Mouse (Mus musculus) spleen, postnatal 4 days (tissue): ENCODE measurements at regions not wholly inside any gene's neighbourhood (a gene's known extent, or its start where the extent isn't known, plus 50 kb on each side); places are given as distances from the start of the nearest gene placed in this dataset.

ENCODE experiments used
- DNase-seq, 2 experiments: peaks; one replicate each; pipeline ENCODE4 v3.0.0; 2022; ENCODE audit warnings: low spot score in 2 of 2

DNA sequence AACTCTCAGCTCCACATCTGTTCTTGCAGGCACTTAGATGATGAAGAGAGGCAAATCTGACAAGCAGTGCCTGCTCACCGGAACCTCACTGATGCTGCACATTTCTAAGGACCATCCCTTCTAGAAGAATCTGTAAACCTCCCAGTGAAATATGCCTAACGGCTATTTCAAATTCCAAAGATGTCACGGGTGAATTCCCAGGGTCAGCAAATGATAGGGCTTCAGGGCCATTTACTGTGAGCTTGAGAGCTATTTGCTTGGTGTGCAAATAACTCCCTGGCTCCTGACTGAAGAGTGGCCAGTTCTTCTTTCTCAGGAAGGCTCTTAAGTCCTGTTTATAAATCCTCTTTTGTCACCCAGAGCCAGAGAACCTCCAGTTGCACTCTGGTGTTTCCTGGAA, 135.3 kb downstream of the Tmx1 start:
- no peak for DNase-seq

DNA sequence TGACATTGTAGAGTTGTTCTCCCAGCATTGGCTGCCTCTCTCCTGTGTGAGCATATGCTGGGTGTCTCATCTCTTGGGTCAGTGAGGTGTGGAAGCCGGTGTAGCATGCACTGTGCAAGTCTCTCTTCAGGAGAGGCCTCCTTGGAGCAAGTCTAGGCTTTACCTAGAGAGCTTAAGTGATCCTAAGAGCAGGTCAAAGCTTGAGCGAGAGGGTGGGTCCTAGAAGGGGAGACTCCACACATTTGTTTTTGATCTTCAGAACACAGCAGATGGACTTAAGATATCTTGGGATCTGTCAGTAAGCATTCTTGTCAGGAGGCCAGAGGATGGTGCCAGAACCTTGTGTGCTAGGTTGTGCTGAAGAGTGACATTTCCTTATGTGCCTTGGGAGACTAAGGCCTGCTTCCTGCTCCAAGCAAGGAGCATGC, 136.4 kb downstream of the Tmx1 start:
- no peak for DNase-seq

DNA sequence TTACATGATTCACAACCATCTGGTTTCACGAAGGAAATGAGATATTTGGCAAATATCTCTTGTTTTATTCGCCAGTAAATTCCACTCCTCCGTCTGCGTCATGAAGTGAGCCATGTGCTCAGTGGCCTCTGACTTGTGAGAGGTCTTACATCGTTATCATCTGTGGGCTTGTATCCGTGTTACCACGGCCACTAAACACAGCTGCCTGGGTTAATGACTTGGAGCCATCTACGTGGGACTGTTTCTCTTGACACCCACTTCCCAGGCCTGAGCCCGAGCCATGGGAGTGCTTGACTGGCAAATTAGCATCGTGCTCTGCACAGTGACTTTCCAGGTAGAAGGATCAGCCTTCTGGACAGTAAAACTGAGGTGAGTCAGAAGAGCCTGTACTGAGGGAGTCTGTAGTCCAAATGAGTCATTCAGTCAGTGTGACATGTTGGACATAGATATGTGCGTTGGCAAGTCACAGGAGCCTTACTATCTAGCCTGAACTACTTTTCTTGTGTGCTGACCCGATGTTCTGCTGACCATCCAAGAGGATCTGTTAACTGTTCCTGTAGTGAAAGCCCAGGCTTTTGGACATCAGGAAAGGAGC, 137.7 kb downstream of the Tmx1 start:
- DNase-seq = no peak

DNA sequence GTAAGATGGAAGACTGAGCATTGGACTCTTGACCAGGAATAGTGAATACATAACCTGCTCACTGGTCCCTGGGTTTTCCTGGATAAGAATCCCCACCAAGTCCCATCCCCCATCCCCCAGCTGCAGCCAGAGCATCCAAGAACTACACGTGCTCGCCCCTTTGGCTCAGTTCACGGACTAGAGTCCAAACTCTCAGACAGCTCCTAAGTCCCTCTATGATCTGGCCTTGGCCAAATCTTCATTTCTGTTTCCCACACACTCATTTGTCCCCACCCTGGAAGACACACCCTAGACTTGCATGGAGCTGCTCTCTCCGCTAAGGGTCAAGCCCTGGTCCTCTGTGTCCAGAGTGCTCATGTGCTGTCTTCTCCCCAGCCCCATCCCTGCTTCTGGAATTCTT, 139.9 kb downstream of the Tmx1 start:
- no peak for DNase-seq

DNA sequence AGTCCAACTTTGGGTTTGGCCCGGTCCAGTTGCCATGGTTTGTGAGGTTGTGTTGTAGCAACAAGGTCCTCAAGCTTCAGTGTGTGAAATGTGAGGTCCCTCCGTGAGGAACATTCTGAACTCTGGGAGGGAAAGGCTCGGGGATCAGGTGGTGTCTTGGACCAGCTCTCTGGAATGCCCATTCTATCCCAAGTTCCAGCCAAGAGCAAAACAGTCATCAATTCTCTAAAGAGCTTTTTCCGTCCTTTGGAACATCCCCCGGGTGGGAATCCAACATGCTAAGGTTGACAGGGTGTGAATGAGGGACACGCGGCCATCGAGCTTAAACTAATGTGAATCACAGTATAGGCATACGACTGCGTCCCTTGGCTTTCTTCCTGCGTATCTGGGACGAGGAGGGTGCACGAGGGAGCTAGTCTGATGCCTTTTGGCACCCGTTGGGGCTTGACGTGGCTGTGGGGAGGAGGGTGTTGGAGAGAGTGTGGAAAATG, 145.4 kb downstream of the Tmx1 start:
- no peak for DNase-seq

DNA sequence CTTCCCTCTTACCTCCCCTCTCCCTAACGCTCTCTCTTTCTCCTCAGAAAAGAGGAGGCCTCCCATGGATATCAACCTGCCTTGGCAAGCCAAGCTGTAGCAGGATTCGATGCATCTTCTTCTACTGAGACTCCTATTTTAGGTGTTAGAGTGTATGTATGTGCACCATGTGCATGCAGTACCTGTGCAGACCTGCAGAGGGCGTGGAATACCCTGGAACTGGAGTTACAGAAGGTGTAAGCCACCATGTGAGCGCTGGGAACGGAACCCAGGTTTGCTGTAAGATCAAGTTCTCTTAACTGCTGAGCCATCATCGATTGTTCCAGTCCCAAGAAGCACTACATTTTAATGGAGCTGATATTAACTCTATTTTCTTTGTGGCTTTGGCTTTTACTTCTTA, 146.8 kb downstream of the Tmx1 start:
- DNase-seq = no peak

DNA sequence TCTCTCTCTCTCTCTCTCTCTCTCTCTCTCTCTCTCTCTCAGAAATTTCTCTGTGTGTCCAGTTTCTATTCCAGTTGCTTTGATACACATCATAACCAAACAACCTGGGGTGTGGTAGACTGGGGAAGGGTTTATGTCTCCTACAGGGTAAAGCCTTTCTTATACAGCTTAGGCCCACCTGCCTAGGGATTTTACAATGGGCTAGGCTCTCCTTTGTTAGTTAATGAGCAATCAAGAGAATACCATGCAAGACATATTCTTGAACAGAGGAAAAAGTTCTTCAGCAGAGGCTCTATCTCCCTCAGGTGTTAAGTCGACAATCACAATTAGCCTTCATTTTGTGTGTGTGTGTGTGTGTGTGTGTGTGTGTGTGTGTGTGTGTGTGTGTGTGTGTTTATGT, 151.0 kb downstream of the Tmx1 start:
- no peak for DNase-seq

DNA sequence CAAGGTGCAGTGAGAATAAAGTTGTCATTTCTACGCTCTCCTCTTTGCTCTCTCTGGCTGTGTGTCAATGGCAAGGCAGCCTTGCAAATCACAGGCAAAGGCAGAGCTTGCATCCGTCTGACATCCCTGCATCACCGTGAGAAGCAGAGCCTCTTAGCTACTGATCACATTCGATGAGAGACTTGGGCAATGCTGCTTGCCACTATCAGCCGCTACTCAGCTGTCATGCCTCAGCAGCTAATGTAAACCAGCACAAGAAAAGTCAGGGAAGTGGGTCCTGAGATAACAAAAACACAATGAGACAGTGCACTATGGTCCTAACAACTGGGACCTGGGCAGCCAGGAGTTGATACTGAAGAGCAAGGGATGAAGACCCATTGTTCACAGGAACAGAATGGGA, 155.8 kb downstream of the Tmx1 start:
- no peak for DNase-seq

DNA sequence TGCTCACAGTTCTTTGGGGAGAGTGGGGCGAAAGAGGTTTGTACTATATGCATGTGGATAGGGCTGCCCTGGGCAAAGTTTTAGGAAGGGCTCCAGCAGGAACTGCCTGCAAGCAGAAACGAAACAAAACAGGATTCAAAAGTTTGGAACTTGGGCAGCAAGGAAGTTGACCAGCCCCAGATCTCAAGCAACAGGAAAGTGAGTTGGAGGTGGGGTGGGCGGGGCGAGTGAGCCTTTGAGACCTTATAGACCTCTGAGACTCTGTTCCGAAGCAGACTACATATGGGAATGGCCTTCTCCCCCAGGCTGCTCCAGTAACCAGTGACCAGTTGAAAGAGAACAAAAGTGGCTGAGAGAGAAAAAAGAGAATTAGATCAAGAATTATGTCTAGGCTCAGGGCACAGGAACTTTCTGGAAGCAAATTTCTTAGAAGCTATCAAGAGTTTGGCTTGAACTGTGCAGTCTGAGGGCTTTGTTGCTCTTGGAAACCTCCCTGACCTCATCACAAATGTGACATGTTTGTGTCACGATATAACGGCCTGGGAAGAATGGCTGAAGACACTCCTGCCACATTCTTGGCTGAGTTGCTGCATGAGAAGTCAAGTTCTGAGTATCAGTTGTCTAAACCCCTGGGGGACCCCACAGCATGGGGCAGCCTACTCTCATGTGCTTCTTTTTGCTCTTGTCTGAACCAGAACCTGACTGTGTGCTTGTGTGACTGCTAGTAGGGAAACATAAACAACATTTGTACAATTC, 156.4 kb downstream of the Tmx1 start:
- no peak for DNase-seq

DNA sequence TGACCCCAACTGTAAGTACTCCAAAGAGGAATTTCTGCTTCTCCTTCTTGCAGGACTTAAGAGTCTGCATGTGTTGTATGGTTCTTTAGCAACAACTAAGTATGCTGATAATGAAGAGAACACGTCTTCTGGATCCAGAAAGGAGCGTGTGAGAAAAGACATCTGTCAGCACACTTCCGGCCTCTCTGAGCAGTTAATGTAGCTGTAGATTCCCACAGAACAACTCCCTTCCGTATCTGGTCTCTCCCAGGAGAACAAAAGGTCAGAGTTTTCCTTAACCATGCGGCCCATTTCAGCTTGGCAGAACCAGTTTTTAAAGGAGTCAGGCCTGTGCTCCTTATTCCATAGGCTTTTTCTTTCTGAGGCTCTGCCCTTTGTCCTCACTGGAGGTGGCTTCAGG, 159.0 kb downstream of the Tmx1 start:
- no peak for DNase-seq

DNA sequence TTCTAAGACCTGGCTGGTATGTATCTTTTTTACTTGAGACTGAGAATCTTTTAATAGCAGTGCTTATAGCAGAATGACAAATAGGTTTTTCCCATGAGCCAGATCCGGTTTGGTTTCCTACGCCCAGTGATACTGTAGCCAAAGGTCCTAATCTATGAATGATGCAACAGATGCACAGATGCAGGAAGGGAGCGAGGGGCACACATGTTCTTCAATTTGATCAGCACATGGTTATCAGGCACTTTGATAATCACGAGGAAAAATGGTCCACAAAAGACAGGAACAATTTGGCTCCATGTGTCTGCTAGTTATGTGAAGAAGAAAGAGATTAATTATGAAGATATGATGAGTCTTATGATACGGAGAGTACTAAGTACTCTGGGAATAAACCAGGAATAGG, 160.3 kb downstream of the Tmx1 start:
- no peak for DNase-seq

DNA sequence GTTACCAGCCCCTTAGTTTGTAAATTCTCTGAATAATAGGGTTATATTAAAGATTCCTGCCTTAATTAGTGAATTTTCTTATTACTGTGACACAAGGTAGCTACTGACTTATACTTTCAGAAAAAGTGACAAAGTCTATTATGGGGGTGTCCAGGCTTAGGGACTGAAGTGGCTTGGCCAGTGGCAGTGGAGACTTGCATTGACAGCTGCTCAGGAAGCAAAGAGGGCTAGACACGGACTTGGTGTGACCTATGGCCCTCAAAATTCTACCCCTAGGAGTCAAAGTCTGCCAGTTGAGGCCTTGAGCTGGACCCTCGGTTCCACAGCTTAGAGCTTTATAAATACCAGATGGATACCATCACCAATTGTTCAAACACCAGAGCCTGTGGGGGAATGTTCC, 161.2 kb downstream of the Tmx1 start:
- no peak for DNase-seq

DNA sequence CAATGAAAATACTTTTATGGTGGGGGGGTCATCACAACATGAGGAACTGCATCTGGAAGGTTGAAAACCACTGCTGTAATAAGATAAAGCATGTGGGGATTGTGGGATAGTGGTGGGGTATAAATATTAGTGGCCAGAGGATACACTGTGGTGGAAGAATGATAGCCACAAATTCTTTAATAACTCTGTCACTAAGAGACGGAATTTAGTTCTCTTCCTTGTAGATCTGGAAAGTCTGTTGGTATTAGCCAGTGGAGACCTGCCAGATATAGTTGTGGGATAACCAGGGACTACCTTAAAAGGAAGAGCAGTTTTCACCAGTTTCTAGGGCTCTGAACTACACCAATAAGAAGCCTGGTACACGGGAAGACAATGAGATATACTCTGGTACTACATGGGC, 161.8 kb downstream of the Tmx1 start:
- no peak for DNase-seq

DNA sequence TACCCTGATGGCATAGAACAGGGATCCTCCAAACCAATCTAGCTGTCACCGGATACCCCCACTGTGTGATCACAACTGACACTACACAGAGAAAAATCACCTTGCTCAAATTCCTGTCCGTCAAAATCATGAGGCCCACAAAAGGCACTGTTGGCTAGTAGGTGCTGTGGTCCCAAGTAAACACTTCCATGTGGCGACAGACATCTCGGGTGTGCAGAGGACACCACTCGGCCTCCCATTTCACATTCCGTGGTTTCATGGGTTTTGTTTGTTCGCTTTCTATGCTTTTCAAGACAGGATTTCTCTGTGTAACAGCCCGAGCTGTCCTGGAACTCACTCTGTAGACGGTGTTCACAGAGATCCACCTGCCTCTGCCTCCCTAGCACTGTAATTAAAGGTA, 162.2 kb downstream of the Tmx1 start:
- no peak for DNase-seq

DNA sequence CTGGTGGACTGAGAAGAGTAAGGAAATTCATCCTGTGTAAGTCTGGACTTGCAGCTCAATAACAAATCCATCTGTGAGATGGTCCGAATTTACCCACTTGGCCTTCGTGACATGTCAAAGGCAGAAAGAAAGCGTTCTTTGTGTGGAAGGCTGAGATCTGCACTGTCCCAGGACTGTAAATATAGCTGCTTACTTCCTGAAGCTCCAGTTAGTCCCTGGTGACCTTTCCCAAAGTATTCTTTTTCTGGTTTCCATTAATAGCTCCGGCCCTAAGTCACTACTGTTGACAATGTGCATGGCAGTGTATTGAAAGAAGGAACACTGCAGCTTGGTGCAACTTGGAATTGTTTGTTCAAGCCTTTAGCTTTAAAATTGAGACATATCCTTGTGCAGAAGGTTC, 163.2 kb downstream of the Tmx1 start:
- no peak for DNase-seq

DNA sequence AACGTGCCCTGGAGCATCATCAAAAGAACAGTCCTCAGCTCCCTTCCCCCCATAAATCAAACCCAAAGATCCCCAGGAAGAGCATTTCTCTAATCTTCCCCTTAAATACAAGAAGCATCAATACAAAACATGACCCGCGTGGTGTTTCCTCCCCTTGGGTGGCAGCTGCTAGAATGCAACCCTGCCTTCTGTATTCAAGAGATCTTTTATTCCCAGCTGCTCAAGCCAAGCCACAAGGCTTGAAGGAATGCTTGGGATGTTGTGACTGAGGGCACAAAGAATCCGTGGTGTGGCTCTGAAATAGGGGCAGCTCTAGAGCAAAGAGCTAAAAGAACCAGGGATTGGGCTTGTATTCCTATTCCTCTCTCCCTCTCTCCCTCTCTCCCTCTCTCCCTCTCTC, 163.6 kb downstream of the Tmx1 start:
- no peak for DNase-seq

DNA sequence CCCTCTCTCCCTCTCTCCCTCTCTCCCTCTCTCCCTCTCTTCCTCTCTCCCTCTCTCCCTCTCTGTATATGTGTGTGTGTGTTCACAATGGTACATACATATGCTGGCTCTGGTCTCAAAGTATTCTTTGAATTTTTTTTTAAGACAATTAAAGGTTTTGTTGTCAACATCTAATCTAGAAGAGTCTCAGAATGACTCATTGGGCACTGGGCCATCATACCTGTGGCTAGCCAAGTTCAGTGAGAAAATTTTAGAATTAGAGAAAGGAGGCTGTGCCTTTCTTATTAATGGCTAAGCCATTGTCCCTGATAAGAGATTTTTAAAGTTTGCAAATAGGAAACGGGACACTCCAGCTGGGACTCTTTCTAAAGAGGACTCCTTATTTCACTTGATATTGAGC, 164.1 kb downstream of the Tmx1 start:
- no peak for DNase-seq

DNA sequence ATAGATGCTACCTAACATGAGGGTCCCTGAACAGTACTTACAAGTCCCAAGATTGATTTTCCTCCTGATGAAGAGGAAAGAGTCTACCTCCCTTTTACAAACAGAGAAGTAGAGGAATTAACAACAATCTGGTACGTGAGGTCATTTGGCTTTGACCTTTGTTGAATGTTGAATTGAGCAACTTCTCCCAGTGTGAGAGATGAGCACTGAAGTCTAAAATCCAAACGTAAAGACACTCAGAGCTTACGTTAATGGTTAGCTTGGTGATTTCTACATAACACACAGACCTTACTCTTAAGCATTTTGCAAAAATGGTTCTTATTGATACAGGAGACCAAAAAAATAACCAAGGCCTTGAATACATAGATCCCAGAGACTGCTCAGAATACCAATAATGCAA, 165.1 kb downstream of the Tmx1 start:
- no peak for DNase-seq

DNA sequence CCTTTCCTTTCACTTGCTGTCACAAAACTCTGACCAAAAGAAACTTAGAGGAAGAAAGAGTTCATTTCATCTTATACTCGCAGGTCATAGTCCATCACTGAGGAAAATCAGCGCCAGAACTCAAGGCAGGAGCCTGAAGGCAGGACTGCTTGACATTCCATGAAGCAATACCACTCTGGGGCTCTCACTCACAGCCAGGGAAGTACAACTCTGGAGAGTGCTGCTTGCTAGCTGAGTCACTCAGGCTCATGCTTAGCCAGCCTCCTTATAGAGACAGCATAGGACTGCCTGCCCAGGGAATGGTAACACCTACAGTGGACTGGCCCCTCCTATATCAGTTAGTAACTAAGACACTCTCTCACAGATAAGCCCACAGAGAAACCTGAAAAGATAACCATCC, 166.5 kb downstream of the Tmx1 start:
- no peak for DNase-seq

DNA sequence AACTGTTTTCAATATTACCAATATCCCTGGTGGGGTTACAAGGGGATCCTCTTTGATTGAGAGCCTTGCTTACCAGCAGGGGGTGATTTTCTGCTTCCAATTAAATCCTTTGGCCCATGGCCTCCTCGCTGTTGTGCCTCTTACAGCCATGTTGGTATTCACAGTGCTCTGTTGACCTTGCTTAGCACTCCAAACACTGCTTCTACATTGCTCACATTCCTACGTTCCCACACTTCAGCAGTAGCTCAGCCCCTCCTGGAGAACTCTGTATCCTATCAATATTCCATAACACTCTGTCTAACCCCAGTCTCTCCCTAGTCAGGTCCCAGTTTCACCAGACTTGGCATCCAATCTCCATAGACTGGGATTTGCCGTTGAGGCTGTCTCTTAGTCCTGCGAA, 169.1 kb downstream of the Tmx1 start:
- no peak for DNase-seq

DNA sequence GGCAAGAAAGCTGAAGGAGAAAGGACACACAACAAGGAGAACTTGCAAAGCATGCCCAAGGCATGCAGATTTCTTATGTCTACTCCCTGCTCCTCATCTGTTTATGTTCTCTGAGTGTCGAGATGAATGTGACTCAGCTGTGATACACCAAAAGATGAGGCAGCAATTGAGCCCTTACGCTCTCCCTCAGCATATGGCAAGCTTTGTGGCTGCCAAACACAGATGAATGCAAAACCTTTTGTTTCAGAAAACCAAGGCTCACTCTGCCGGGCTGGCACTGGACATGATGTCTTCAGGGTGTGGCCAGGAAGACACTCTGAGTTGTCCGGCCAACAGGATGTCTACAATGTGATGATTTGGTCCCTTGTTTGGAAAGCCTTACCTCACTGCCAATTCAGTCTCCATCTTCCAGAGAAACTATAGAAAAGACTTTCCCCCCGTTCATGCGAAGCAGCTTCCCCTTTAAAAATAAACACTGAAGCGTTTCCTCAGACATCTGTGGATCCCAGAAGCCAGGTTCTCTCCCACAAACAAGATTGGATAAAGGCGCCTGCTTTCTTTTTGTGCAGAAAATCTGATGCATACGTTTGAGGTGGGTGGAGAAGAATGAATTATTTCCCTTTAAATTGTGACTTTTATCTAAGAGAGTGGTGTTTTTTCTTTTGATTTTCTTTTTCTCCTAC, 171.5 kb downstream of the Tmx1 start:
- no peak for DNase-seq

DNA sequence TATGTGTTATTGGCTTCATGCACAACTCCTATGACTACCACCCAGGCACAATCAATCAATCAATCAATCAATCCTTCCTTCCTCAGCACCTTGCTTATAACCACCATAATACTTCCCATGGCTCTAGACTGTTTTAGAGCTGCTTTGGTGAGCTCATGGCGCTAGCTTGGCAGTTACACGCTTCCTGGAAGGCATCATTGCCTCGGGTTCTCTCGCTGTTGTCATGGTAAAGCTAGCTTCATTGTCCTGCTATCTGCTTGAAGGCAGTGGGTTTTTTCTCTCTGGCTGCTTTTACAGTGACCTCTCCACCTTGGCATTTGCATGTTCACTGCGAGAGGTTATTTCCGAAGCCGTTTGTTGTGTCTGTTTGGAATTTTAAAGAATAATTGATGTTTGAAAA, 174.7 kb downstream of the Tmx1 start:
- no peak for DNase-seq
